Mouse (Mus musculus) mammary gland, adult 2 months (tissue): ENCODE results near the gene Gucy2e. TPM values are rescaled to one million over a fixed set of nuclear protein-coding genes. Genes with fewer than 3 reads are reported as not detected.

Experiments used
- polyA plus RNA-seq: library from polyadenylated mRNA; depleted of rRNA; stranded (reverse); fragments of >200 nt; gene quantifications from 2 replicates; pipeline ENCODE4 v1.2.3, GENCODE M21; 2012; ENCODE audit warnings: low replicate concordance; rRNA removed

The Gucy2e gene
- polyA plus RNA-seq: 0.14 and 0.24 TPM in 2 replicates

DNA sequence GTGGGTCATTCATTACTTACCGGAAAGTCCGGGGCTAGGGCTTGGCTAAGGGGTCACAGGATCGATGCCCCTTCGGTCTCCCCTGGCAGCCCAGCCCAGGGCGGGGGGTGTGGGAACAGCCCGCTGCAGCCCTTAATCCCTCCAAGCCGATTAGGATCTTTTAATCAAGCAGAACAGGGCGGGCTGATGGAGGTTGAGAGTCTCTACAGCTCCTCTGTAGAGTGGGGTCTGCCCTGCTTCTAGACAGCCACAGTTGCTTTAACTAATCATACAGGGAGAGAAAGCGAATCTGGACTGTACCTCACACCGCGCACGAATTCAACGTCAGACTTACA lies at the start of gene Gucy2e:
Gene Gucy2e, minus strand, starts transcription at position 111 of the 335 bp plus-strand sequence.

GRCm38 (mm10) chr11:69197743-69198142 lies 39.1 kb downstream of the Gucy2e start, which contains the start of gene Alox8:
Gene Alox8 (minus strand): TSS chr11:69197843.

Other genes starting within 250 kb of the Gucy2e start
- 11.0 and 12.9 TPM in 2 replicates for gene Pfas, start 228.6 kb downstream of the Gucy2e start, polyA plus RNA-seq
- gene Ctc1, start 221.1 kb downstream of the Gucy2e start, polyA plus RNA-seq: 36.3 and 36.6 TPM in 2 replicates
- 5.5 and 18.1 TPM in 2 replicates for gene Aurkb, start 191.4 kb downstream of the Gucy2e start, polyA plus RNA-seq
- 14.9 and 32.7 TPM in 2 replicates for gene Borcs6, start 177.3 kb downstream of the Gucy2e start, polyA plus RNA-seq
- 24.3 and 24.6 TPM in 2 replicates for gene Tmem107, start 166.2 kb downstream of the Gucy2e start, polyA plus RNA-seq
- gene Vamp2, start 148.5 kb downstream of the Gucy2e start, polyA plus RNA-seq: 115 and 123 TPM in 2 replicates
- 30.1 and 37.1 TPM in 2 replicates for gene Per1, start 141.8 kb downstream of the Gucy2e start, polyA plus RNA-seq
- 0.29 and 1.0 TPM in 2 replicates for gene Hes7, start 116.6 kb downstream of the Gucy2e start, polyA plus RNA-seq
- gene 9130213A22Rik, start 114.4 kb downstream of the Gucy2e start, polyA plus RNA-seq: 1.1 and 1.8 TPM in 2 replicates
- gene Aloxe3, start 111.1 kb downstream of the Gucy2e start, polyA plus RNA-seq: 1.8 and 2.6 TPM in 2 replicates
- 0.05 and 1.6 TPM in 2 replicates for gene Alox12b, start 80.0 kb downstream of the Gucy2e start, polyA plus RNA-seq
- gene Alox8, start 39.2 kb downstream of the Gucy2e start, polyA plus RNA-seq: 0.08 TPM in 1 of 2 replicates, not detected in the other
- 6.4 and 7.9 TPM in 2 replicates for gene Cntrob, start 86.7 kb upstream of the Gucy2e start, polyA plus RNA-seq
- 31.5 and 86.9 TPM in 2 replicates for gene Trappc1, start 86.9 kb upstream of the Gucy2e start, polyA plus RNA-seq
- gene Kcnab3, start 89.2 kb upstream of the Gucy2e start, polyA plus RNA-seq: 2.1 and 2.7 TPM in 2 replicates
- gene Rnf227, start 103.4 kb upstream of the Gucy2e start, polyA plus RNA-seq: 0.36 and 2.5 TPM in 2 replicates
- 109 and 197 TPM in 2 replicates for gene Chd3, start 132.4 kb upstream of the Gucy2e start, polyA plus RNA-seq
- 151 and 175 TPM in 2 replicates for gene Naa38, start 158.5 kb upstream of the Gucy2e start, polyA plus RNA-seq
- gene Cyb5d1, start 158.6 kb upstream of the Gucy2e start, polyA plus RNA-seq: 17.6 and 18.6 TPM in 2 replicates
- 51.2 and 75.7 TPM in 2 replicates for gene Tmem88, start 161.2 kb upstream of the Gucy2e start, polyA plus RNA-seq
- 8.2 and 21.0 TPM in 2 replicates for gene Kdm6b, start 176.6 kb upstream of the Gucy2e start, polyA plus RNA-seq